Mouse (Mus musculus): ENCODE results near the gene Gdpgp1. TPM values are rescaled to one million over a fixed set of nuclear protein-coding genes. Genes with fewer than 3 reads are reported as not detected.

Gene Gdpgp1
- polyA plus RNA-seq, 1 experiment: 3.0 TPM

- Histone ChIP-seq H3K4me3 (ENCODE audit: extremely low read depth, insufficient read depth, insufficient read length) (no peak overlapping the region), H3K4me1 (ENCODE audit: control insufficient read depth, insufficient read depth, insufficient read length) (no peaks in the 10 kb centered on the region), H3K27ac (ENCODE audit: insufficient read depth, low read length) (no peak overlapping the region), H3K36me3 (ENCODE audit: control insufficient read depth, insufficient read depth, low read length) (peaks cover 19% of the 10 kb centered on the region), H3K27me3 (ENCODE audit: control insufficient read depth, insufficient read depth, low read length) (no peaks in the 10 kb centered on the region)
- TF ChIP-seq POLR2A (IDR thresholded peaks at IDR 0.05; ENCODE audit: low read depth, low read length) (no peak), CTCF (IDR thresholded peaks at IDR 0.05; ENCODE audit: extremely low read depth, insufficient read depth, insufficient read length, insufficient replicate concordance) (no peak)
- no peak for DNase-seq (ENCODE audit: low read depth in 1 of 2, low spot score in 2 of 2)
- WGBS: 88% methylated on average over 4 of the region's 4 CpGs
Observed at GRCm38 (mm10) chr7:80241661-80242060, 9.0 kb downstream of the Gdpgp1 start.

GRCm38 (mm10) chr7:80244851-80245250, 12.2 kb downstream of the Gdpgp1 start:
- 100% methylated on average over 4 of the region's 4 CpGs for WGBS
- H3K4me3 ChIP-seq (ENCODE audit: extremely low read depth, insufficient read depth, insufficient read length): no peak overlapping the region
- H3K4me1 ChIP-seq (ENCODE audit: control insufficient read depth, insufficient read depth, insufficient read length): no peaks in the 10 kb centered on the region
- no peak overlapping the region for H3K27ac ChIP-seq (ENCODE audit: insufficient read depth, low read length)
- DNase-seq (ENCODE audit: low read depth in 1 of 2, low spot score in 2 of 2): no peak
- TF ChIP-seq CTCF (IDR thresholded peaks at IDR 0.05; ENCODE audit: extremely low read depth, insufficient read depth, insufficient read length, insufficient replicate concordance) (no peak), POLR2A (IDR thresholded peaks at IDR 0.05; ENCODE audit: low read depth, low read length) (no peak)
- H3K36me3 ChIP-seq (ENCODE audit: control insufficient read depth, insufficient read depth, low read length): peaks cover 2% of the 10 kb centered on the region; the same call in 1 of the 2 replicates
- no peaks in the 10 kb centered on the region for H3K27me3 ChIP-seq (ENCODE audit: control insufficient read depth, insufficient read depth, low read length)

DNA sequence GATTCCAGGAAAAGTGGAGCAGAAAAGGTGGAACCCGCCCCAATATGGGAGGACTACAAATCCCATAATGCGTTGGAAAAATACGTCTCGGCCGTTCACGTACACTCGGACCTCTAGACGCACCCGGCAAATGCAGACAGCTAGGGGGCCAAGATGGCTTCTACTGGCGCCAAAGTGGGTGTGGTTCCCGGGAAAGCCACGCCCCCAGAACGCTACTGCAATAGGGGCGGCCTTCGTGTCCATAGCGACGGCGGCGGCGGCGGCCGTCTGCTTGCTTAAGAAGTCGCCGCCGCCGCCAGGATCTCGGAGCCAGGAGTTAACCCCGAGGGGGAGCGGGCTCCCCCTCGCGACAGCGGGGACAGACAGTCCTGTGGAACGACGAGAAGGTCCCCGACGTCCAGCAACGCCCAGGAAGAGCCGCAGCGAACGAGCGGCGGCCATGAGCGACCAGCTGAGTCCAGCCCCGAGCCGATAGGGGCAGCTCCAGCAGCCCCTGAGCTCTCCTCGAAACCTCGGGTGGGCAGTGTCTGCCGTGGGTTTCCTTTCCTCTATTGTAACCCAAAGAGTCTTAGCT, 13.6 kb downstream of the Gdpgp1 start, which contains the start of gene Ttll13:
Gene Ttll13 (plus strand): TSS at position 229 of the 574 bp plus-strand sequence.
- peak within 1 kb of the TSS; percentile 63 for H3K4me3 ChIP-seq (ENCODE audit: extremely low read depth, insufficient read depth, insufficient read length)
- peak; percentile 92 to 97 for DNase-seq (ENCODE audit: low read depth in 1 of 2, low spot score in 2 of 2)
- H3K27me3 ChIP-seq (ENCODE audit: control insufficient read depth, insufficient read depth, low read length): no peaks in the 10 kb centered on the region
- peak within 1 kb of the TSS; percentile 49 for H3K27ac ChIP-seq (ENCODE audit: insufficient read depth, low read length)
- H3K36me3 ChIP-seq (ENCODE audit: control insufficient read depth, insufficient read depth, low read length): no peaks in the 10 kb centered on the region
- H3K4me1 ChIP-seq (ENCODE audit: control insufficient read depth, insufficient read depth, insufficient read length): no peaks in the 10 kb centered on the region
- TF ChIP-seq CTCF (IDR thresholded peaks at IDR 0.05; ENCODE audit: extremely low read depth, insufficient read depth, insufficient read length, insufficient replicate concordance) (0 out of 2 replicates have a peak, but pooled peaks have one; percentile 15), POLR2A (IDR thresholded peaks at IDR 0.05; ENCODE audit: low read depth, low read length) (no peak)
- WGBS: under 1% methylated on average over 48 of the region's 48 CpGs

DNA sequence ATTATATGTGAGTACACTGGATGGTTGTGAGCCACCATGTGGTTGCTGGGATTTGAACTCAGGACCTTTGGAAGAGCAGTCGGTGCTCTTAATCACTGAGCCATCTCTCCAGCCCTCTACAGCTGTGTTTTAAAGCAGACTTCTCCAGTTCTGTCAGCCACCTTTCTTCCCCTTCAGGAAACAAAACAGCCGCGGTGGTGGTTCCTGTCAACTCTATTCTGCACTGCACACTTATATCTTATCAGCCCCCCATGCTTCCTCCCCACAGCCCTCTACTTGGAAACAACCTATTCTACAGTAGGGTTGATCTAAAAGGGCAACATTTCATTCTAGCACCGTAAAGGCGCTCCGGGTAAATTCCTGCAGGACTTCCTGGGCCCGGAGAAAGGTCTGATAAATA, 14.2 kb downstream of the Gdpgp1 start:
- no peak for DNase-seq (ENCODE audit: low read depth in 1 of 2, low spot score in 2 of 2)
- Histone ChIP-seq H3K27ac (ENCODE audit: insufficient read depth, low read length) (no peak overlapping the region), H3K36me3 (ENCODE audit: control insufficient read depth, insufficient read depth, low read length) (no peaks in the 10 kb centered on the region), H3K27me3 (ENCODE audit: control insufficient read depth, insufficient read depth, low read length) (no peaks in the 10 kb centered on the region), H3K4me1 (ENCODE audit: control insufficient read depth, insufficient read depth, insufficient read length) (no peaks in the 10 kb centered on the region), H3K4me3 (ENCODE audit: extremely low read depth, insufficient read depth, insufficient read length) (no peak overlapping the region)
- 17% methylated on average over 7 of the region's 7 CpGs for WGBS
- TF ChIP-seq CTCF (IDR thresholded peaks at IDR 0.05; ENCODE audit: extremely low read depth, insufficient read depth, insufficient read length, insufficient replicate concordance) (no peak), POLR2A (IDR thresholded peaks at IDR 0.05; ENCODE audit: low read depth, low read length) (no peak)

DNA sequence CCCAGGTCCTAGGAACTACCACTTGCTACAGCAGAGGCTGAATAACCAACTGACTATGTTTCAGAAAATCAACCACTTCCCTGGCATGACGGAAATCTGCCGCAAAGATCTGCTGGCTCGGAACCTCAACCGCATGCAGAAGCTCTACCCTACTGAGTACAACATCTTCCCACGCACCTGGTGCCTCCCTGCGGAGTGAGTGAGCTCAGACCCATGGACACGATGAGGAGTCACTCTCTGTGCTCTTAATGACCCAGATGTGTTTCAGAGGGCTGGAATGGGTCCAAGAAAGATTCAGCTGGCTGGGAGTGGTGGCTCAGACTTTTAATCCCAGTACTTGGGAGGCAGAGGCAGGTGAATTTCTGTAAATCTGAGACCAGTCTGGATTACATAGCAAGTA, 19.8 kb downstream of the Gdpgp1 start:
- Histone ChIP-seq H3K4me1 (ENCODE audit: control insufficient read depth, insufficient read depth, insufficient read length) (no peaks in the 10 kb centered on the region), H3K36me3 (ENCODE audit: control insufficient read depth, insufficient read depth, low read length) (no peaks in the 10 kb centered on the region), H3K4me3 (ENCODE audit: extremely low read depth, insufficient read depth, insufficient read length) (no peak overlapping the region), H3K27me3 (ENCODE audit: control insufficient read depth, insufficient read depth, low read length) (no peaks in the 10 kb centered on the region), H3K27ac (ENCODE audit: insufficient read depth, low read length) (no peak overlapping the region)
- DNase-seq (ENCODE audit: low read depth in 1 of 2, low spot score in 2 of 2): no peak
- TF ChIP-seq CTCF (IDR thresholded peaks at IDR 0.05; ENCODE audit: extremely low read depth, insufficient read depth, insufficient read length, insufficient replicate concordance) (no peak), POLR2A (IDR thresholded peaks at IDR 0.05; ENCODE audit: low read depth, low read length) (no peak)
- 84% methylated on average over 7 of the region's 7 CpGs for WGBS

- H3K4me3 ChIP-seq (ENCODE audit: extremely low read depth, insufficient read depth, insufficient read length): no peak overlapping the region
- TF ChIP-seq POLR2A (IDR thresholded peaks at IDR 0.05; ENCODE audit: low read depth, low read length) (no peak), CTCF (IDR thresholded peaks at IDR 0.05; ENCODE audit: extremely low read depth, insufficient read depth, insufficient read length, insufficient replicate concordance) (no peak)
- H3K4me1 ChIP-seq (ENCODE audit: control insufficient read depth, insufficient read depth, insufficient read length): no peaks in the 10 kb centered on the region
- no peak for DNase-seq (ENCODE audit: low read depth in 1 of 2, low spot score in 2 of 2)
- no peak overlapping the region for H3K27ac ChIP-seq (ENCODE audit: insufficient read depth, low read length)
- H3K36me3 ChIP-seq (ENCODE audit: control insufficient read depth, insufficient read depth, low read length): no peaks in the 10 kb centered on the region
- 92% methylated on average over 11 of the region's 11 CpGs for WGBS
- H3K27me3 ChIP-seq (ENCODE audit: control insufficient read depth, insufficient read depth, low read length): no peaks in the 10 kb centered on the region
Observed at GRCm38 (mm10) chr7:80252886-80253285, 20.2 kb downstream of the Gdpgp1 start.

DNA sequence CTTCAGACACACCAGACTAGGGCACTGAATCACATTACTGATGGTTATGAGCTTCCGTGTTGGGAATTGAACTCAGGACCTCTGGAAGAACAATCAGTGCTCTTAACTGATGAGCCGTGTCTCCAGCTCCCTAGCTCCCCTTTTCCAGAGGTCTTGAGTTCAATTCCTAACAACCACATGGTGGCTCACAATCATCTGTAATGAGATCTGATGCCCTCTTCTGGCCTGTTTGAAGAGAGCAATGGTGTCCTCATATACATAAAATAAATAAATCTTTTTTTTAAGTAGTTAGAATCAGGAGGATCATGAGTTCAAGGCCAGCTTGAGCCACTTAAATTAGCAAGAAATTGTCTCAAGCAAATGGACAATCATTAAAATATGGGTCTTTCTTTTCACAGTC, 23.3 kb downstream of the Gdpgp1 start:
- DNase-seq (ENCODE audit: low read depth in 1 of 2, low spot score in 2 of 2): no peak
- H3K27ac ChIP-seq (ENCODE audit: insufficient read depth, low read length): no peak overlapping the region
- H3K4me3 ChIP-seq (ENCODE audit: extremely low read depth, insufficient read depth, insufficient read length): no peak overlapping the region
- WGBS: 66% methylated on average over 2 of the region's 2 CpGs
- no peaks in the 10 kb centered on the region for H3K4me1 ChIP-seq (ENCODE audit: control insufficient read depth, insufficient read depth, insufficient read length)
- no peak for TF ChIP-seq POLR2A (IDR thresholded peaks at IDR 0.05; ENCODE audit: low read depth, low read length)
- no peak for TF ChIP-seq CTCF (IDR thresholded peaks at IDR 0.05; ENCODE audit: extremely low read depth, insufficient read depth, insufficient read length, insufficient replicate concordance)
- H3K27me3 ChIP-seq (ENCODE audit: control insufficient read depth, insufficient read depth, low read length): no peaks in the 10 kb centered on the region
- no peaks in the 10 kb centered on the region for H3K36me3 ChIP-seq (ENCODE audit: control insufficient read depth, insufficient read depth, low read length)
